Comparison of ENCODE assay signal across 8 mouse cellular contexts in genomic region chr2:85049277-85049676, GRCm38 (mm10). TPM values are rescaled to one million over a fixed set of nuclear protein-coding genes. Genes with fewer than 3 reads are reported as not detected.
A peak's percentile ranks its signal among the peaks of the same experiment; 100 is the strongest.
DNase-seq lines count a peak whose midpoint lies in the region; ATAC-seq and TF ChIP-seq lines count a peak whose summit lies in the region.

No protein-coding gene starts in this region.

- peak overlapping the region; percentile 74 for H3K4me2 ChIP-seq in kidney, embryonic 16.5 days (replicated peaks; ENCODE audit: low read depth, low read length)
- H3K4me2 ChIP-seq in hindbrain, embryonic 14.5 days (replicated peaks), result peak overlapping the region; percentile 65
- peak overlapping the region; percentile 71 for H3K4me2 ChIP-seq in midbrain, embryonic 15.5 days

- no peak for ATAC-seq in kidney, embryonic 16.5 days (ENCODE audit: low FRiP score, low TSS enrichment)
- ATAC-seq in hindbrain, embryonic 14.5 days (ENCODE audit: low FRiP score), result no peak
- ATAC-seq in midbrain, embryonic 15.5 days (replicated peaks), result no peak

- no peak for TF ChIP-seq CTCF in embryonic fibroblast, embryonic 13.5 days (IDR thresholded peaks at IDR 0.05; ENCODE audit: borderline replicate concordance, insufficient read depth, low read length)

- TF ChIP-seq POLR2A in embryonic fibroblast, embryonic 13.5 days (IDR thresholded peaks at IDR 0.05; ENCODE audit: low read depth, low read length), result peak; percentile 31; the same call in 1 of the 2 replicates

- no peak for DNase-seq in kidney, postnatal 10 days
- no peak for DNase-seq in hindbrain, embryonic 14.5 days (ENCODE audit: low spot score)
- DNase-seq in layer of hippocampus, postnatal 36 days, result no peak
- DNase-seq in urinary bladder, postnatal 25 days (ENCODE audit: low spot score), result no peak
- no peak for DNase-seq in right cerebral cortex, postnatal 36 days (ENCODE audit: low spot score in 2 of 2)

- no peaks in the 10 kb centered on the region for H3K27me3 ChIP-seq in kidney, embryonic 16.5 days (ENCODE audit: insufficient read depth, low read length)
- no peaks in the 10 kb centered on the region for H3K27me3 ChIP-seq in hindbrain, embryonic 14.5 days (ENCODE audit: control insufficient read depth, insufficient read depth, low read length)
- H3K27me3 ChIP-seq in midbrain, embryonic 15.5 days (replicated peaks), result no peaks in the 10 kb centered on the region

- H3K4me3 ChIP-seq in kidney, embryonic 16.5 days (ENCODE audit: low read length), result peak overlapping the region; percentile 72; the same call in 1 of the 2 replicates
- peak overlapping the region; percentile 70 for H3K4me3 ChIP-seq in embryonic fibroblast, embryonic 13.5 days (ENCODE audit: insufficient read depth, low read length)
- H3K4me3 ChIP-seq in hindbrain, embryonic 14.5 days (replicated peaks; ENCODE audit: low read length), result peak overlapping the region; percentile 74
- H3K4me3 ChIP-seq in midbrain, embryonic 15.5 days, result peak overlapping the region; percentile 71

- 0 out of 2 replicates have a peak overlapping the region, but pooled peaks have one; percentile 10 for H3K9ac ChIP-seq in kidney, embryonic 16.5 days (replicated peaks; ENCODE audit: low read length)
- peak overlapping the region; percentile 74 for H3K9ac ChIP-seq in hindbrain, embryonic 14.5 days
- peak overlapping the region; percentile 10; the same call in 1 of the 2 replicates for H3K9ac ChIP-seq in midbrain, embryonic 15.5 days

- H3K36me3 ChIP-seq in kidney, embryonic 16.5 days (ENCODE audit: insufficient read depth, low read length), result peaks cover 43% of the 10 kb centered on the region
- H3K36me3 ChIP-seq in hindbrain, embryonic 14.5 days (replicated peaks; ENCODE audit: control insufficient read depth, insufficient read depth), result peaks cover 57% of the 10 kb centered on the region
- peaks cover 24% of the 10 kb centered on the region for H3K36me3 ChIP-seq in midbrain, embryonic 15.5 days (replicated peaks)

- 71% methylated on average over 4 of the region's 4 CpGs for WGBS in kidney, embryonic 16.5 days
- 47% methylated on average over 4 of the region's 4 CpGs for WGBS in hindbrain, embryonic 14.5 days
- WGBS in midbrain, embryonic 15.5 days, result 70% methylated on average over 4 of the region's 4 CpGs

- peaks cover 45% of the 10 kb centered on the region for H3K4me1 ChIP-seq in kidney, embryonic 16.5 days (ENCODE audit: insufficient read depth, low read length)
- peaks cover 13% of the 10 kb centered on the region; the same call in 1 of the 2 replicates for H3K4me1 ChIP-seq in embryonic fibroblast, embryonic 13.5 days (ENCODE audit: control insufficient read depth, insufficient read depth, low read length)
- H3K4me1 ChIP-seq in hindbrain, embryonic 14.5 days (replicated peaks; ENCODE audit: control insufficient read depth, insufficient read depth, low read length), result peaks cover 38% of the 10 kb centered on the region
- peaks cover 37% of the 10 kb centered on the region for H3K4me1 ChIP-seq in midbrain, embryonic 15.5 days

- peak overlapping the region; percentile 95; the same call in 1 of the 2 replicates for H3K27ac ChIP-seq in kidney, embryonic 16.5 days (ENCODE audit: low read length)
- peak overlapping the region; percentile 98 for H3K27ac ChIP-seq in embryonic fibroblast, embryonic 13.5 days (ENCODE audit: insufficient read depth, low read length)
- peak overlapping the region; percentile 59 for H3K27ac ChIP-seq in hindbrain, embryonic 14.5 days
- H3K27ac ChIP-seq in midbrain, embryonic 15.5 days, result peak overlapping the region; percentile 88

- no peaks in the 10 kb centered on the region for H3K9me3 ChIP-seq in kidney, embryonic 16.5 days (ENCODE audit: low read length)
- H3K9me3 ChIP-seq in hindbrain, embryonic 14.5 days (ENCODE audit: control insufficient read depth, low read length), result no peaks in the 10 kb centered on the region
- H3K9me3 ChIP-seq in midbrain, embryonic 15.5 days, result no peaks in the 10 kb centered on the region

RNA-seq across cellular contexts. Expression of gene Tnks1bp1, which starts 1.5 kb away (rescaled TPM):
- polyA plus RNA-seq in kidney, embryonic 16.5 days (2015; fragmentation: Nextera tagmentation; extraction: Ambion mirVana), result 34.2 and 40.6 TPM in 2 replicates
- polyA plus RNA-seq in embryonic fibroblast, embryonic 13.5 days (2011; ENCODE audit: insufficient read length, low read depth, missing spikeins), result 118 and 155 TPM in 2 replicates
- polyA plus RNA-seq in hindbrain, embryonic 14.5 days (2014; fragmentation: Nextera tagmentation; extraction: Ambion mirVana), result 6.1 and 6.5 TPM in 2 replicates
- polyA plus RNA-seq in midbrain, embryonic 15.5 days (2015; fragmentation: Nextera tagmentation; extraction: Ambion mirVana), result 24.3 and 25.3 TPM in 2 replicates
- 100 to 1,000 TPM; 159 to 174 TPM for total RNA-seq in layer of hippocampus, postnatal 36 days (2021)

RNA-seq across cellular contexts. Expression of gene P2rx3, which starts 12.0 kb away (rescaled TPM):
- 0.56 and 1.3 TPM in 2 replicates for polyA plus RNA-seq in kidney, embryonic 16.5 days (2015; fragmentation: Nextera tagmentation; extraction: Ambion mirVana)
- 4.2 and 5.2 TPM in 2 replicates for polyA plus RNA-seq in embryonic fibroblast, embryonic 13.5 days (2011; ENCODE audit: insufficient read length, low read depth, missing spikeins)
- polyA plus RNA-seq in hindbrain, embryonic 14.5 days (2014; fragmentation: Nextera tagmentation; extraction: Ambion mirVana), result 2.9 and 4.1 TPM in 2 replicates
- 2.2 and 2.9 TPM in 2 replicates for polyA plus RNA-seq in midbrain, embryonic 15.5 days (2015; fragmentation: Nextera tagmentation; extraction: Ambion mirVana)
- 1 to 10 TPM; 1.4 to 2.7 TPM for total RNA-seq in layer of hippocampus, postnatal 36 days (2021)

RNA-seq across cellular contexts. Expression of gene Ssrp1, which starts 12.2 kb away (rescaled TPM):
- polyA plus RNA-seq in kidney, embryonic 16.5 days (2015; fragmentation: Nextera tagmentation; extraction: Ambion mirVana), result 316 and 329 TPM in 2 replicates
- 178 and 208 TPM in 2 replicates for polyA plus RNA-seq in embryonic fibroblast, embryonic 13.5 days (2011; ENCODE audit: insufficient read length, low read depth, missing spikeins)
- 169 and 178 TPM in 2 replicates for polyA plus RNA-seq in hindbrain, embryonic 14.5 days (2014; fragmentation: Nextera tagmentation; extraction: Ambion mirVana)
- 180 and 191 TPM in 2 replicates for polyA plus RNA-seq in midbrain, embryonic 15.5 days (2015; fragmentation: Nextera tagmentation; extraction: Ambion mirVana)
- 100 to 1,000 TPM; 120 TPM for total RNA-seq in layer of hippocampus, postnatal 36 days (2021)

Comparison
In these comparisons a context has a peak if more than half of its experiments do, and no peak if none do; other contexts are left out.
1. H3K9ac ChIP-seq: peak in every context shown above with its lines; median percentile 74 in hindbrain, embryonic 14.5 days; 10 in kidney, embryonic 16.5 days; 10 in midbrain, embryonic 15.5 days.